Mouse (Mus musculus) midbrain, embryonic 12.5 days (tissue): Measurements from ENCODE around the gene Pheta2. TPM values are rescaled to one million over a fixed set of nuclear protein-coding genes. Genes with fewer than 3 reads are reported as not detected.

ENCODE experiments used
- ATAC-seq: fragments of 200-750 bp; cut with Nextera tagmentation; 2 replicates; pipeline ENCODE4 v1.8.0; 2017; ENCODE audit warnings: low read depth, moderate TSS enrichment, moderate library complexity; ENCODE audit not compliant: low FRiP score
- H3K27ac ChIP-seq: fragments of 300-500 bp; sonication (generic); replicated peaks from 2 replicates; pipeline ENCODE4 v1.5.1; 2016; ENCODE audit warnings: mild to moderate bottlenecking
- H3K27me3 ChIP-seq: fragments of 300-500 bp; sonication (generic); 2 replicates; pipeline ENCODE4 v1.6.1; 2016; ENCODE audit warnings: mild to moderate bottlenecking
- H3K36me3 ChIP-seq: fragments of 300-500 bp; sonication (generic); 2 replicates; pipeline ENCODE4 v1.6.1; 2016
- H3K4me1 ChIP-seq: fragments of 300-500 bp; sonication (generic); 2 replicates; pipeline ENCODE4 v1.6.1; 2016
- H3K4me2 ChIP-seq: fragments of 300-500 bp; sonication (generic); replicated peaks from 2 replicates; pipeline ENCODE4 v1.6.1; 2016; ENCODE audit warnings: mild to moderate bottlenecking, moderate library complexity
- H3K4me3 ChIP-seq: fragments of 300-500 bp; sonication (generic); 2 replicates; pipeline ENCODE4 v1.5.1; 2016; ENCODE audit warnings: mild to moderate bottlenecking
- H3K9ac ChIP-seq: fragments of 300-500 bp; sonication (generic); replicated peaks from 2 replicates; pipeline ENCODE4 v1.6.1; 2016; ENCODE audit warnings: mild to moderate bottlenecking, moderate library complexity
- H3K9me3 ChIP-seq: fragments of 300-500 bp; sonication (generic); 2 replicates; pipeline ENCODE4 v1.6.1; 2016; ENCODE audit warnings: mild to moderate bottlenecking
- WGBS: fragments of 180-500 bp; shearing (Covaris S2); methylation state at CpG from one replicate; pipeline ENCODE4 v1.1.7; 2016; 5-methylcytosine and 5-hydroxymethylcytosine counted together
- polyA plus RNA-seq: library from polyadenylated mRNA; unstranded; fragments of >200 nt; fragmentation: Nextera tagmentation; extraction: Ambion mirVana; gene quantifications from 2 replicates; pipeline ENCODE4 v1.2.1, GENCODE M21; 2016

Gene Pheta2
- polyA plus RNA-seq, 1 experiment from 2014 or later: 4.1 TPM

- peaks cover 25% of the 10 kb centered on the region for H3K36me3 ChIP-seq
- WGBS: 93% methylated on average over 4 of the region's 4 CpGs
- no peak overlapping the region for H3K4me2 ChIP-seq
These were observed 3.5 kb upstream of the Pheta2 start for GRCm38 (mm10) chr15:82335194-82335593.

DNA sequence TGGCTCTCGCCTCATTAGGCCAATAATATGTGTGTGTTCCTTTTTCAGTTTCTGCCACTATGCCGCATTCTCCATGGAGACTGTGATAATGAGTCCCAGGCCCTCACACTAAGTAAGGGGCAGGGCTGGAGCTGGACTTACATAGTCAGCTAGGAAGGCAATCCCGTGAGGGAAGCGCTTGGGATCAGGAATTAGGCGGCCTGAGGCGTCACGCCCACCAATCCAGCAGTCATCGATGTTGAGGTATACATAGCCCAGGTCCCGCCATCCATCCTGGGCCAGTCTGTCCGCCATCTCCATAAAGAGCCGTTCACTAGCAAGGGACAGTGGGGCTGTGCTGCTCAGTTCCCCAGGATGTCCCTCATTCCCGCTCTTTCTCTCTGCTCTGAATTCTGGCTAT lies 2.1 kb upstream of the Pheta2 start:
- Histone ChIP-seq H3K27ac (no peak overlapping the region), H3K4me3 (no peak overlapping the region), H3K27me3 (peaks cover 23% of the 10 kb centered on the region), H3K4me1 (peaks cover 22% of the 10 kb centered on the region), H3K4me2 (no peak overlapping the region), H3K9me3 (no peaks in the 10 kb centered on the region), H3K36me3 (peaks cover 23% of the 10 kb centered on the region), H3K9ac (no peak overlapping the region)
- 80% methylated on average over 12 of the region's 12 CpGs for WGBS
- no peak for ATAC-seq

More at GRCm38 (mm10) chr15:82335194-82335593, 3.5 kb upstream of the Pheta2 start:
- no peak for ATAC-seq
- H3K9ac ChIP-seq: no peak overlapping the region
- no peak overlapping the region for H3K27ac ChIP-seq
- no peaks in the 10 kb centered on the region for H3K9me3 ChIP-seq
- H3K4me3 ChIP-seq: no peak overlapping the region
- H3K4me1 ChIP-seq: peaks cover 19% of the 10 kb centered on the region
- H3K27me3 ChIP-seq: peaks cover 9% of the 10 kb centered on the region

DNA sequence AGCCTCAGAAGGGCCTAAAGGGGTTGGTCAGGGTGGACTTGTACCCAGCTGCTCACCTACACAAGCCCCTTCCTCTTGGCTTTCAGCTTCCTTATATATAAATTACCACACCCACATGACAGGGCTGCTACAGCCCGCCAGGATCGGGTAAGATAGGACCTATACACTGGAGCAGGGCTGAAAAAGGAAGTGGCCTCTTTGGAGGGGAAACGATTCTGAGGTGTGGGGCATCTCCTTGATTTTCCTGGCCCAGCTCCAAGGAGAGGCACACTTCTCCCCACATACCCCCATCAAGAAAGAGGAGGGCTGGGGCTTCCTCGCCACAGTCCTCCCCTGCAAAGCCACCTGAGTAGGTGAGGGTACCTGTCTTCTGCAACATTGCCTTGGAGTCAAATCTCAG lies 867 bp upstream of the Pheta2 start:
- Histone ChIP-seq H3K27me3 (peaks cover 30% of the 10 kb centered on the region), H3K27ac (no peak overlapping the region), H3K4me3 (peak overlapping the region; percentile 55), H3K4me1 (peaks cover 22% of the 10 kb centered on the region), H3K36me3 (peaks cover 23% of the 10 kb centered on the region), H3K9me3 (no peaks in the 10 kb centered on the region), H3K4me2 (peak overlapping the region; percentile 66), H3K9ac (peak overlapping the region; percentile 55)
- WGBS: 56% methylated on average over 4 of the region's 4 CpGs
- no peak for ATAC-seq

DNA sequence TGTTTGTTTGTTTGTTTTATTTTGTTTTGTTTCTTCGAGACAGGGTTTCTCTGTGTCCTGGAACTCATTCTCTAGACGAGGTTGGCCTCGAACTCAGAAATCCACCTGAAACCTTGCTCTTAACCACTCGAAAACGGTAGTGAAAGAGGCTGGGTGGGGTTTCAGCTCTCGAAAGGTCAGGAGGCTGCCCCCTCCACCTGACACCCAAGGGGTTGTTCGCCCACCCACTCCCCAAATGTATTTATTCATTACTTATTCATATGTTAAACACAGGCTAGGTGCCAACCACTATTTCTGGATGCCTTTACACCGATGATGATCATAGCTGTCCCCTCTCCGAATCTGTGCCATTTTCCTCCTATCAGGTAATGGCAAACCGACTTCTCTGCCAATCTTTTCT lies 408 bp downstream of the Pheta2 start:
- H3K27me3 ChIP-seq: peaks cover 30% of the 10 kb centered on the region
- WGBS: 58% methylated on average over 10 of the region's 10 CpGs
- H3K4me3 ChIP-seq: peak overlapping the region; percentile 55
- no peak for ATAC-seq
- H3K36me3 ChIP-seq: peaks cover 20% of the 10 kb centered on the region
- no peak overlapping the region for H3K27ac ChIP-seq
- H3K9me3 ChIP-seq: no peaks in the 10 kb centered on the region
- peaks cover 22% of the 10 kb centered on the region for H3K4me1 ChIP-seq
- peak overlapping the region; percentile 66 for H3K4me2 ChIP-seq
- H3K9ac ChIP-seq: 0 out of 2 replicates have a peak overlapping the region, but pooled peaks have one; percentile 55

- Histone ChIP-seq H3K36me3 (peaks cover 14% of the 10 kb centered on the region), H3K4me1 (peaks cover 22% of the 10 kb centered on the region), H3K27me3 (peaks cover 30% of the 10 kb centered on the region), H3K9ac (no peak overlapping the region), H3K4me2 (no peak overlapping the region), H3K27ac (no peak overlapping the region), H3K4me3 (no peak overlapping the region), H3K9me3 (no peaks in the 10 kb centered on the region)
- ATAC-seq: no peak
- WGBS: 76% methylated on average over 8 of the region's 8 CpGs
These were observed 1.0 kb downstream of the Pheta2 start for GRCm38 (mm10) chr15:82339634-82340254.

- H3K27ac ChIP-seq: peak overlapping the region; percentile 46; the same call in 1 of the 2 replicates
- H3K9me3 ChIP-seq: no peaks in the 10 kb centered on the region
- peaks cover 22% of the 10 kb centered on the region for H3K4me1 ChIP-seq
- H3K9ac ChIP-seq: peak overlapping the region; percentile 53
- 44% methylated on average over 21 of the region's 21 CpGs for WGBS
- H3K36me3 ChIP-seq: peaks cover 7% of the 10 kb centered on the region; the same call in 1 of the 2 replicates
- ATAC-seq: no peak
- H3K27me3 ChIP-seq: peaks cover 30% of the 10 kb centered on the region
- peak overlapping the region; percentile 53 for H3K4me2 ChIP-seq
- H3K4me3 ChIP-seq: peak overlapping the region; percentile 37; the same call in 1 of the 2 replicates
These were observed 1.8 kb downstream of the Pheta2 start for GRCm38 (mm10) chr15:82340414-82341035.

DNA sequence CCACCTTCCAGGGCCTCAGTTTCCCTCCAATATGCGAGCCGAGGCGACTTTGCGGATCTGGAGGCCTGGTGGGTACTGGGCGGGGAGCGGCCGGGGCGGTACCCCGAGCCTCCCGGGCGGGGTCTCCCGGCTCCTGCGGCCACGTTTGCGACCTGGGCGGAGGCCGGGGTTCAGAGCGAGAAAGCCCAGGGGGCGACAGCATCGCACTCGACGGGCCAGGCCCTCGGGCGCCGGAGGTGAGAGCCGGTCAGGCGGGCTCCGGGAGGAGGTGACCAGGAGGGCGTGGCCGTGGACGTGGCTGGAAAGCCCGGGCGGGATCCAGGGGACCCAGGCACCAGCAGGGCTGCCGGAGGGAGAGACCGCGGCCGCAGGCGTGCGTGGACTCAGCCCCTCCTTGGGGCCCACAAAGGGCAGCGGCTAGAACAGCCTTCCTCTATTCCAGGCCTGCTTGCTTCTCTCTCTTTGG lies 2.3 kb downstream of the Pheta2 start:
- peak overlapping the region; percentile 46 for H3K27ac ChIP-seq

DNA sequence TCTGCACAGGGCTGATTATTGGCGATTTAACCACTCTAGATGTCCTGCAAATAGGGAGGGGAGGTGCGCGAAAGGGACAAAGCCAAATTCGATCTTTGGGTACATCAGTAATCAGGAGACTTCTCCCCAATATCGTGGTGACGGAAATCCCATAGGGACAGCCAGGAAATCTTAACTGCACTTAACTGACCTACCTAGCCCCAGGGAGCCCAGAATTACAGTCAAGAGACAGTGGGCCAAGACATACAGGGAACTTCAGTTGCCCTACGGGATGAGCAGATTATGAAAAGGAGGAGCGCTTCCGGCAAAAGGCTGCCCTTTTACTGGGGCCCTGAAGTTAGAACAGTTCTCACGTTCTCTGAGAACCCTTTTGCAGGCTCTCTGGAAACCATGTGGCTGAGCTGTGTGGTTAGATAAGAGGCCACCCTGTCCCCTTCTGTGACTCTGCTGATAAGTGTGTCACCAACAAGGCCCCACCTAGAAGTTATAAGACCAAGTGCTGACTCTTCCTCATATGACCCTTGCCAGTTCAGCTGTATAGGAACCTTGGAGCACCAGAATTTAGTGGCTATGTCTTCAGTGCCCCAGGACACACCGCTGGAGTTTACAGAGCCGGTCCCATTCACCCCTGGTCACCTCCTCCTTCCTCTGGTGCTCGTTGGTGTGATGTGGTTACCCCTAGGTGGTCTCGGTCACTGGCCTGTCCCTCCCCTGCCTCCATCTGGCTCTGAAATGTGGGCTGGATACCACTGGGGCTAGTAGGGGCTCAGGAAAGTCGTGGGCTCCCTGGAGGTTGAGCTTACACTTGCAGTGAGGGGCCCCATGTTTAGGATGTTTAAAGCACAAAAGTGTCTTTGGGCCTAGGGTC lies 3.2 kb downstream of the Pheta2 start:
- H3K36me3 ChIP-seq: no peaks in the 10 kb centered on the region
- peaks cover 30% of the 10 kb centered on the region for H3K27me3 ChIP-seq
- peak overlapping the region; percentile 46 for H3K27ac ChIP-seq
- H3K4me2 ChIP-seq: peak overlapping the region; percentile 53; the same call in 1 of the 2 replicates
- ATAC-seq: no peak
- H3K4me3 ChIP-seq: 0 out of 2 replicates have a peak overlapping the region, but pooled peaks have one; percentile 37
- WGBS: 68% methylated on average over 15 of the region's 15 CpGs
- peak overlapping the region; percentile 53; the same call in 1 of the 2 replicates for H3K9ac ChIP-seq
- H3K9me3 ChIP-seq: no peaks in the 10 kb centered on the region
- H3K4me1 ChIP-seq: peaks cover 24% of the 10 kb centered on the region

More for the DNA sequence above, 2.3 kb downstream of the Pheta2 start:
- peak overlapping the region; percentile 53 for H3K9ac ChIP-seq
- ATAC-seq: no peak
- H3K4me2 ChIP-seq: peak overlapping the region; percentile 53
- peak overlapping the region; percentile 37 for H3K4me3 ChIP-seq
- H3K9me3 ChIP-seq: no peaks in the 10 kb centered on the region
- peaks cover 30% of the 10 kb centered on the region for H3K27me3 ChIP-seq
- peaks cover 22% of the 10 kb centered on the region for H3K4me1 ChIP-seq
- H3K36me3 ChIP-seq: peaks cover 2% of the 10 kb centered on the region; the same call in 1 of the 2 replicates
- 3% methylated on average over 40 of the region's 40 CpGs for WGBS

GRCm38 (mm10) chr15:82342543-82342935 lies 3.8 kb downstream of the Pheta2 start:
- Histone ChIP-seq H3K9me3 (no peaks in the 10 kb centered on the region), H3K36me3 (0 out of 2 replicates have a peak, but pooled peaks cover 4% of the 10 kb centered on the region), H3K9ac (no peak overlapping the region), H3K4me2 (no peak overlapping the region), H3K4me3 (no peak overlapping the region), H3K4me1 (peaks cover 25% of the 10 kb centered on the region), H3K27me3 (peaks cover 30% of the 10 kb centered on the region), H3K27ac (0 out of 2 replicates have a peak overlapping the region, but pooled peaks have one; percentile 46)
- no peak for ATAC-seq
- WGBS: 80% methylated on average over 5 of the region's 5 CpGs

DNA sequence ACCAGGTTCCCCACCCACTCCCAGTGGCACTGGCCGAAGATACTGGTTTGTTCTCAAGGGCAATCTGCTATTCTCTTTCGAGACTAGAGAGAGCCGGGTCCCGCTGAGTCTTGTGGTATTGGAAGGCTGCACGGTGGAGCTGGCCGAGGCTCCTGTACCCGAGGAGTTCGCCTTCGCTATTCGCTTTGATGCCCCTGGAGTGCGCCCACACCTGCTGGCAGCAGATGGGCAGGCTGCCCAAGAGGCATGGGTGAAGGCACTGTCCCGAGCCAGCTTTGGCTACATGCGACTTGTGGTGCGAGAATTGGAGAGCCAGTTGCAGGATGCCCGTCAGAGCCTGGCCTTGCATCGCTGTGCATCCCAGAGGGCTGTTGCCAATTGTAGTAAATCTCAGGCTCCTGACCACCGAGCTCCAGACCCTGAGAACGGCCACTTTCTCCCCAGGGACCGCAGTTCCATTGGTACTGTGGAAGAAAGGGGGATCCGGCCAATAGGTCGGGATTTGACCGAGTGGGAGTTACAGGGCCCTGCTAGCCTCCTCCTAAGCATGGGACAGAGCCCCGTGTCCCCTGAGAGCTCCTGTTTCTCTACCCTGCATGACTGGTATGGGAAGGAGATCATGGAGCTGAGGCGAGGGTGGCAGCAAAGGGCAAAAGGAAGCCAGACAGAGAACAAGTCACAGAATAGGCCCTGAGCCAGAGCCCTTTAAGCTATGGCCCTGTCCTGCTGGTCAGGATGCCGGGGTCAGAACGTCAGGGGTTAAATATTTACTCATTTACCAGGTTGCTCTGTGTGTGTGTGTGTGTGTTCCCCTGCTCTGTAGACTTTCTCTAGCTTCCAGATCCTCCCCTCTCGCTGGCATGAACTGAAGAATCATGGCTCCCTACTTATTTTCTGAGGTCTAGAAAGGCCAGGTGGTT lies 4.9 kb downstream of the Pheta2 start:
- Histone ChIP-seq H3K4me2 (no peak overlapping the region), H3K9me3 (no peaks in the 10 kb centered on the region), H3K27me3 (peaks cover 30% of the 10 kb centered on the region), H3K36me3 (peaks cover 13% of the 10 kb centered on the region), H3K4me3 (no peak overlapping the region), H3K4me1 (peaks cover 19% of the 10 kb centered on the region), H3K9ac (no peak overlapping the region), H3K27ac (0 out of 2 replicates have a peak overlapping the region, but pooled peaks have one; percentile 20)
- no peak for ATAC-seq
- 94% methylated on average over 27 of the region's 27 CpGs for WGBS

- Histone ChIP-seq H3K27ac (0 out of 2 replicates have a peak overlapping the region, but pooled peaks have one; percentile 30), H3K4me2 (no peak overlapping the region), H3K27me3 (peaks cover 24% of the 10 kb centered on the region), H3K4me1 (peaks cover 19% of the 10 kb centered on the region), H3K4me3 (no peak overlapping the region), H3K9me3 (no peaks in the 10 kb centered on the region), H3K36me3 (peaks cover 26% of the 10 kb centered on the region), H3K9ac (no peak overlapping the region)
- 89% methylated on average over 6 of the region's 6 CpGs for WGBS
- no peak for ATAC-seq
These were observed 6.2 kb downstream of the Pheta2 start for GRCm38 (mm10) chr15:82344971-82345370.
